Mouse (Mus musculus) embryonic fibroblast, embryonic 13.5 days (primary cell): ENCODE measurements around the gene Phxr2. TPM values are rescaled to one million over a fixed set of nuclear protein-coding genes. Genes with fewer than 3 reads are reported as not detected.

Experiments
- H3K27ac ChIP-seq: 2 replicates; pipeline ENCODE4 v1.5.1; 2012; ENCODE audit warnings: low read length, control low read depth, inconsistent platforms; ENCODE audit not compliant: insufficient read depth
- H3K4me1 ChIP-seq: 2 replicates; pipeline ENCODE4 v1.6.1; 2011; ENCODE audit warnings: low read length; ENCODE audit not compliant: control insufficient read depth, insufficient read depth
- H3K4me3 ChIP-seq: 2 replicates; pipeline ENCODE4 v1.5.1; 2011; ENCODE audit warnings: mild to moderate bottlenecking, control low read depth, low read length; ENCODE audit not compliant: insufficient read depth
- CTCF ChIP-seq: IDR thresholded peaks from 2 replicates; pipeline ENCODE4 v1.5.1; 2011; ENCODE audit warnings: mild to moderate bottlenecking, control low read depth, low read length, moderate library complexity, borderline replicate concordance; ENCODE audit not compliant: insufficient read depth
- POLR2A ChIP-seq: IDR thresholded peaks from 2 replicates; pipeline ENCODE4 v1.6.1; 2011; ENCODE audit warnings: low read depth, mild to moderate bottlenecking, control low read depth, low read length, moderate library complexity
- polyA plus RNA-seq: library from polyadenylated mRNA; stranded (reverse); fragments of >200 nt; gene quantifications from 2 replicates; pipeline ENCODE4 v1.2.4, GENCODE M21; 2011; ENCODE audit warnings: low read depth; ENCODE audit not compliant: missing spikeins, insufficient read length

Phxr2 gene
- polyA plus RNA-seq, 1 experiment: not detected

DNA sequence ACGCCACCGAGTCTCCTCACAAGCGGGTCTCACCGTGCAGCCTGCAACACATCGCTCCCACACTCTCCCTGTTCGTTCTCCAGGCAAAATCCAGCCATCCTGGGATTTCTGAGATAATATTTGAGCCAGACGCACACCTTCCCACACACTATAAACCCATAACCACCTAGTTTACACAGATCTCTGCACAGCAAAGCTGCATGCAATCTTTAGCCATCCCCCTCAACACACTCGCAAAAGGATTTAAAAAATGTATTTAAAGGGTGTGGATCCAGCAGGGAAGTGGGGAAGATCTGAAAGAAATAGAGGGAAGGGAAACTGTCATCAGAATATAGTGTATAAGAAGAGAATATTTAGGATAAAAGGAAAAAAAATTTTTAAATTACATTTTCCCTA lies 9.9 kb downstream of the Phxr2 start:
- Histone ChIP-seq H3K4me3 (no peak overlapping the region), H3K27ac (no peak overlapping the region), H3K4me1 (no peaks in the 10 kb centered on the region)
- TF ChIP-seq CTCF (no peak), POLR2A (no peak)

DNA sequence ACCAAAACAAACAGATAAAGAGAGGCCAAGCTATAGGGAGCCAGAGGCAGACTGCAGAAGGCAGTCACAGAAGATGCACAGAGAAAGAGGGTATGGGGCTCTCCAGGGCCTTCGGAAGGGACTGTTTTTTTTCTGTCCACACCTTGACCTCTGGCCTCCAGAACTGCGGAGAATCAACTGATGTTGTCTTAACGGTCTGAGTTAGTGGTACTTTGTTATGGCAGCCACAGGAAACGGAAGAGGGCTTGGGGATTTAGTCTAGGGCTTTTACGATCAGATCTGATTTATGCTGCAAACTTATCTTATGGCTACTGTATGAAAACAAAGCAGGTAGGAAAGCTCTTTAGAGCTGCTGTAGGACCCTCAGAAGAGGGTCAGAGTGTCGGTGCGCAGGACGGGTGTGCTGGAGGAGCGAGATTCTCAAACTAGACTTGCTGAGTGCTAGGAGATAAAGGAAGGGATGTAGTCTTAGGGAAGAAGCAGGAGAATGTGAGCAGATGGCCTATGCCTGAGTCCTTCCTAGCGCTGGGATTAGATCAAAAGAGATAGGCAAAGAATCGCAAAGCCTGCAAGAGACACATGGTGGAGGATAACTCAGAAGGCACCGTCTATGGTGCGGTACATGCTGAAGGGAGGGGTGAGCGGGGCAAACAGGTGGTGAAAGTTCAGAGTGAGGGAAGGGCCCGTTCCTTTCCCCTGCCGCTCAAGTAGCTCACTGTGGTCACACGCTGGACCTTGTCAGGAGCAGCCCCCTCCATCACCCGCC lies 10.5 kb downstream of the Phxr2 start:
- Histone ChIP-seq H3K4me3 (no peak overlapping the region), H3K4me1 (no peaks in the 10 kb centered on the region), H3K27ac (no peak overlapping the region)
- no peak for TF ChIP-seq POLR2A
- no peak for TF ChIP-seq CTCF

DNA sequence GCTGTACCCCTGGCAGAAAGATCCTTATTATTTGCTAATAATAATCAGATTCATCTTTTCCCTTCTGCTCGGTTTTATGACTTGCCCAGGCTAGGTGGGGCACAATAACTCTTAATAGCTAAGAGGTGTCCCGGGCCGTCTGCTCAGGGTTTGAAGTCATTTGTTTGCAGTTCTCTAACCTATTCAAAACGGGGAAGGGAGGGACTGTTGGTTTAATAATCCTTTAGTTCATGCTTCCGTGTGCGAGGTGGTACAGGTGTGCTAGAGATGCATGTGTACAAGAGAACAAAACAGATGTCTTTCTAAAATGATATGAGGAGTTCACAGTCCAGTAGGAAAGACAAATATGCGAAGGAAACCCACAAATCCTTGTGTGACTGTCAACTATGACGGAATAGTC lies 11.8 kb downstream of the Phxr2 start:
- H3K27ac ChIP-seq: no peak overlapping the region
- TF ChIP-seq CTCF (no peak), POLR2A (no peak)
- no peaks in the 10 kb centered on the region for H3K4me1 ChIP-seq
- H3K4me3 ChIP-seq: no peak overlapping the region

DNA sequence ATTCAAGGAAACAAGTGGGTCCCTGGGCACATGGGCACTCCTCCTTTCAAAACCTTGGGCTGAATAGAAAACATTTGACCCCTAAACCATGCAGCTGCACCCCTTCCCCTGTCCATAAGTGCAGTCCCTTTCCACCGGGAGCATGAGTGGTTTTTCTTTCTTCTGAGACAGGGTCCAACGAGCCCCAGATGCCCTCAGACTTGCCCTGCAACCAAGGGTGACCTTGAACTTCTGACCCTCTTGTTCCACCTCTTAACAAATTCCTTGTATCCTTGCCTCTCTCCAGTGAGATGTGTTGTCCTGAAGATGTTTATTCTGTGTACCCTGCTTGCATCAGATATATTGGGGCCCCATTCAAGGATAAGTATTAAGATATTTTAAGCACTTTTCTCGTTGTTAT lies 12.6 kb downstream of the Phxr2 start:
- TF ChIP-seq POLR2A (no peak), CTCF (no peak)
- H3K4me1 ChIP-seq: 0 out of 2 replicates have a peak, but pooled peaks cover 3% of the 10 kb centered on the region
- no peak overlapping the region for H3K27ac ChIP-seq
- H3K4me3 ChIP-seq: no peak overlapping the region

DNA sequence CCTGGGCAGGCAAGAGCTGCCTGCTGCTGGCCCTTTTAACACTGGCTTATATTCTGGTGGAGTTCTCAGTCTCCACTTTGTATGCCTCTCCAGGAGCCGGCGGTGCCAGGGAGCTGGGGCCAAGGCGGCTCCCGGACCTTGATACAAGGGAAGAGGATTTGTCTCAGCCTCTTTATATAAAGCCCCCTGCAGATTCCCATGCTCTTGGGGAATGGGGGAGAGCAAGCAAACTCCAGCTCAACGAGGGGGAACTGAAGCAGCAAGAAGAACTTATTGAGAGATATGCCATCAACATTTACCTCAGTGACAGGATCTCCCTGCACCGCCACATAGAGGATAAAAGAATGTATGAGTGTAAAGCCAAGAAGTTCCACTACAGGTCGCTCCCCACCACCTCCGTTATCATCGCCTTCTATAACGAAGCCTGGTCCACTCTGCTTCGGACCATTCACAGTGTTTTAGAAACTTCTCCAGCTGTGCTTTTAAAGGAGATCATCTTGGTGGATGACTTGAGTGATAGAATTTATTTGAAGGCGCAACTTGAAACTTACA lies 17.6 kb downstream of the Phxr2 start:
- no peak overlapping the region for H3K27ac ChIP-seq
- H3K4me3 ChIP-seq: peak overlapping the region; percentile 69
- no peak for TF ChIP-seq POLR2A
- TF ChIP-seq CTCF: no peak
- H3K4me1 ChIP-seq: 0 out of 2 replicates have a peak, but pooled peaks cover 3% of the 10 kb centered on the region

DNA sequence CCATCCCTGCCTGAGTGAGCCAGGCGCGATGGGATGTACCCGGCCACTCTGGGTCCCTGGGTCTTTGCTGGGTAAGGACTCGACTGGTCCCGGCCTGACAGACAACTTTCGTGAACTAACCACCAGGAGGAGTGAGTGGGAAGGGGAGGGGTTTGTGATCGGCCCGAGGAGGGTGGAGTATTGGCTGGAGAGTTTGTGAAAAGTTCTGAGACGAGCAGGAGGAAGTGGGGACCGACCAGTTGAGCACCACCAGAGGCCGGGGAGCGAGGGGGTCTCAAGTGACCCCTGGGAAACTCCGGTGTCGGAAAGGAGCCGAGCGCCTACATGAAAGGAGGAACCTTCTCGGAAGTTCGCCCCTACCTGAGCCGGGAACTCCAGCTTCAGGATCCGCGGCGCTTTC lies 18.2 kb downstream of the Phxr2 start, which contains the start of gene Galnt4:
Gene Galnt4, plus strand, starts transcription at position 196 of the 400 bp plus-strand sequence.
- TF ChIP-seq POLR2A (peak; percentile 76), CTCF (no peak)
- H3K27ac ChIP-seq: no peak within 1 kb of the TSS

GRCm38 (mm10) chr10:99106703-99107631 lies 19.2 kb downstream of the Phxr2 start, which contains the start of gene Poc1b:
Gene Poc1b (plus strand): TSS chr10:99107036.
- Histone ChIP-seq H3K27ac (peak within 1 kb of the TSS; percentile 72), H3K4me3 (peak within 1 kb of the TSS; percentile 69), H3K4me1 (0 out of 2 replicates have a peak, but pooled peaks cover 3% of the 10 kb centered on the region)
- no peak for TF ChIP-seq POLR2A
- no peak for TF ChIP-seq CTCF

More for the DNA sequence above, 18.2 kb downstream of the Phxr2 start, which contains the start of gene Galnt4:
- Histone ChIP-seq H3K4me1 (0 out of 2 replicates have a peak, but pooled peaks cover 3% of the 10 kb centered on the region), H3K4me3 (peak within 1 kb of the TSS; percentile 69)

GRCm38 (mm10) chr10:99106311-99106702 lies 19.8 kb downstream of the Phxr2 start:
- 0 out of 2 replicates have a peak, but pooled peaks cover 3% of the 10 kb centered on the region for H3K4me1 ChIP-seq
- H3K27ac ChIP-seq: no peak overlapping the region
- TF ChIP-seq CTCF (no peak), POLR2A (no peak)
- H3K4me3 ChIP-seq: peak overlapping the region; percentile 69

DNA sequence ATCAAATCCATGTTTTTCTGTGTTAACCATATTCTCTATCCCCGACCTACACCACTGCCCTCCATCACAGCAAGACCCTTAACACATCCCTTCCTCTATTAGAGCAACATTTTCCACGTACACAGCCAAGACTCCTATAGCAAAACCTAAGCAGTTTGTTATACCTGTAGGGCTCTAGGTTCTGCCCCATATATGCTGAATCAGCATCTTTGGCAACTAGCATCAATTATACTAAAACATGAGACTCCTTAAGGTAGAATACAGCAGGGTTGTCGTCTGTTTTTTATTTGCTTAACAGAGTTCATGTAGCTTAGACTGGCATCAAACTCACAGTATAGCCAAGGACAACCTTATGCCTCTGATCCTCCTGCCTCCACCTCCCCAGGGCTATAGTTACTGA lies 20.6 kb downstream of the Phxr2 start:
- TF ChIP-seq CTCF: no peak
- no peak for TF ChIP-seq POLR2A
- Histone ChIP-seq H3K4me1 (0 out of 2 replicates have a peak, but pooled peaks cover 3% of the 10 kb centered on the region), H3K27ac (no peak overlapping the region), H3K4me3 (no peak overlapping the region)

GRCm38 (mm10) chr10:99097374-99097773 lies 28.8 kb downstream of the Phxr2 start:
- H3K27ac ChIP-seq: no peak overlapping the region
- no peak overlapping the region for H3K4me3 ChIP-seq
- H3K4me1 ChIP-seq: no peaks in the 10 kb centered on the region
- TF ChIP-seq CTCF (no peak), POLR2A (no peak)
